Mouse (Mus musculus): ENCODE results near the gene Cldnd1. TPM values are rescaled to one million over a fixed set of nuclear protein-coding genes. Genes with fewer than 3 reads are reported as not detected.

Cldnd1 gene
- polyA plus RNA-seq (2021): 70.1 TPM

GRCm38 (mm10) chr16:58727477-58728131 lies at the start of gene Cldnd1:
Gene Cldnd1 (plus strand): TSS chr16:58727910.
- CTCF ChIA-PET: interaction anchor here (0.7 kb wide), 1 partner anchor 11 kb away, joined by 3 read pairs; no protein-coding TSS in a partner anchor
- ATAC-seq: peak; percentile 100
- in situ Hi-C loops (cut with MboI; ENCODE audit: low pct_unique_long_range_greater_than_20kb): loop anchor here (5.0 kb wide), 1 partner anchor 50 kb away; no protein-coding TSS in a partner anchor
- no peak for TF ChIP-seq CTCF (IDR thresholded peaks at IDR 0.05)
- DNase-seq (ENCODE audit: low read depth, low spot score): peak; percentile 63
- POLR2A ChIA-PET: interaction anchor here (1.7 kb wide), 1 partner anchor 58 kb away, joined by 3 read pairs; no protein-coding TSS in a partner anchor
- H3K27me3 ChIP-seq: peaks cover 27% of the 10 kb centered on the region

GRCm38 (mm10) chr16:58678660-58679059 lies 49.0 kb upstream of the Cldnd1 start:
- ChIA-PET CTCF (no interaction called here), POLR2A (no interaction called here)
- DNase-seq (ENCODE audit: low read depth, low spot score) (no peak), ATAC-seq (no peak)
- no peaks in the 10 kb centered on the region for H3K27me3 ChIP-seq
- no peak for TF ChIP-seq CTCF (IDR thresholded peaks at IDR 0.05)
- in situ Hi-C loops (cut with MboI; ENCODE audit: low pct_unique_long_range_greater_than_20kb): loop anchor here (5.0 kb wide), 1 partner anchor 49 kb away; the partner anchor contains the start of gene Cldnd1

DNA sequence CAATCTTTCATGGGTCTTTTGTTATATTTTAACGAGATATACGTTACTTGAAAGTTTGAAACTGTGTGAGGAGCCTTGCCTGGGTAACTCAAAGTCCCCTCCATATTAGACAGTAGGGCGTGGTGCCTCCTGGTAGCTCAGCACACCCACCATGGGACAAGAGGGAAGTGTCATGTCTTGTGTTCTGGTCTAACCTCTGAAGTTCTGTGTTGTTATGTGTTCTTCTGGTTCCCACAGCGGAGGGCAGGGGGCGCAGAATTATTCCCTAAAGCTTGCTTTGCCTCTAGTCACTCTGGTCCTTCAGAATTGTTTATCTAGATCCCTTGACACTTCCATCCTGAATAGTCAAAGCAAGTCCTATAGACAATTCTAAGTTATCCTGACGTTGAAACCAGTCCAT lies 45.7 kb upstream of the Cldnd1 start:
- in situ Hi-C loops (cut with MboI; ENCODE audit: low pct_unique_long_range_greater_than_20kb): no loop called here
- no peak for TF ChIP-seq CTCF (IDR thresholded peaks at IDR 0.05)
- no peak for ATAC-seq
- POLR2A ChIA-PET: interaction anchor here (1.0 kb wide), 1 partner anchor 10 kb away, joined by 3 read pairs; no protein-coding TSS in a partner anchor
- CTCF ChIA-PET: interaction anchor here (1.3 kb wide), 1 partner anchor 20 kb away, joined by 3 read pairs; no protein-coding TSS in a partner anchor
- no peak for DNase-seq (ENCODE audit: low read depth, low spot score)
- no peaks in the 10 kb centered on the region for H3K27me3 ChIP-seq

DNA sequence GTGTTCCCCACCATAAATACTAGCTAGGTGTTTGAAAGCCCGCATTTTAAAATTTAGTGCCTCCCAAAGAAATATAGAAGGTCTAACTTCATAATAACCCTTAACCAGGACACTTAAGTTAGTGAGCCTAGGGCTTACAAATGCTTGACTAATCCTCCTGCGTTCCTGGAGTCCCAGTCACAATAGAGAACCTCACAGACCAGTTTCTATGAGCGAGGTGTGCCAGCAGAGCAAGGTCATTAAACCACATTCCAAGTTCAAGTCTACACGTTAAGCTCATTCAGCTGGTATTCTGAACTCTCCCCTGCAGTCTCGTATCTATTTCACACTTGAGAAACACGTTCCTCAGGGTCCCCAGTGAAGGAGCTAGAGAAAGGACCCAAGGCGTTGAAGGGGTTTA lies 44.8 kb upstream of the Cldnd1 start:
- POLR2A ChIA-PET: interaction anchor here (0.6 kb wide), 1 partner anchor 22 kb away, joined by 3 read pairs; no protein-coding TSS in a partner anchor
- no peaks in the 10 kb centered on the region for H3K27me3 ChIP-seq
- no peak for TF ChIP-seq CTCF (IDR thresholded peaks at IDR 0.05)
- ATAC-seq (no peak), DNase-seq (ENCODE audit: low read depth, low spot score) (no peak)
- in situ Hi-C loops (cut with MboI; ENCODE audit: low pct_unique_long_range_greater_than_20kb): no loop called here
- CTCF ChIA-PET: interaction anchor here (0.9 to 1.3 kb wide), 5 partner anchors 9 to 62 kb away, joined by 3 read pairs; no protein-coding TSS in a partner anchor

DNA sequence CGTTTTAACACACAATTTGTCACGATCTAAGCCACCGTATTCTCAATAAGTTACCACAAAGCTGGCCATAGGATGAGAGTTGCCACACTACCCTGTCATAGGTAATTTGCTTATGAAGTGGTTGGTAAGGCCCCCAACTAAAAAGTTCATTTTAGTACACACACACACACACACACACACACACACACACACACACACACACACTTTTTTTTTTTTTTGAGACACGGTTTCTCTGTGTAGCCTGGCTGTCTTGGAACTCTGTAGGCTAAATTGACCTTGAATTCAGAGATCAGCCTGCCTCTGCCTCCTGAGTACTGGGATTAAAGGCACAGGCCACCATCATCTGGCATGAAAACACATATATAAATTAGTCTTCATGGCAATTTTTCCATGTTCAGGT lies 43.8 kb upstream of the Cldnd1 start:
- no peak for DNase-seq (ENCODE audit: low read depth, low spot score)
- ChIA-PET CTCF (interaction anchor here (0.6 to 1.2 kb wide), 2 partner anchors 19 to 1049 kb away, joined by 3 read pairs; no protein-coding TSS in a partner anchor), POLR2A (no interaction called here)
- ATAC-seq: no peak
- in situ Hi-C loops (cut with MboI; ENCODE audit: low pct_unique_long_range_greater_than_20kb): no loop called here
- no peaks in the 10 kb centered on the region for H3K27me3 ChIP-seq
- TF ChIP-seq CTCF (IDR thresholded peaks at IDR 0.05): no peak

DNA sequence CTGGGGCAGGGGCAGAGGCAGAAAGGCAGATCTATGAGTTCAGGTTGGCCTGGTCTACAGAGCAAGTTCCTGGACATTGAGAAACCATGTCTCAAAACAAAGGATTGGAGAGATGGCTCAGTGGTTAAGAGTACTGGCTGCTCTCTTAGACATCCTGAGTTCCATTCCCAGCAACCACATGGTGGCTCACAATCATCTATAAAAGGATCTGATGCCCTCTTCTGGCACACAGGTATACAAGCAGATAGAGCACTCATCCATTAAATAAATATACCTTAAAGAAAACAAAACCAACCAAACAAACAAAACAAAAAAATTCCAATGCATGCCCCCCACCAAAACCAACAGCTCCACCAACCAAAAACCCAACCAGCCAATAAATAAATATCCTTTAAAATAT lies 43.2 kb upstream of the Cldnd1 start:
- no peak for ATAC-seq
- ChIA-PET POLR2A (no interaction called here), CTCF (interaction anchor here (1.1 kb wide), 1 partner anchor 16 kb away, joined by 4 read pairs; no protein-coding TSS in a partner anchor)
- DNase-seq (ENCODE audit: low read depth, low spot score): no peak
- peak; percentile 24 for TF ChIP-seq CTCF (IDR thresholded peaks at IDR 0.05)
- H3K27me3 ChIP-seq: no peaks in the 10 kb centered on the region
- in situ Hi-C loops (cut with MboI; ENCODE audit: low pct_unique_long_range_greater_than_20kb): no loop called here

DNA sequence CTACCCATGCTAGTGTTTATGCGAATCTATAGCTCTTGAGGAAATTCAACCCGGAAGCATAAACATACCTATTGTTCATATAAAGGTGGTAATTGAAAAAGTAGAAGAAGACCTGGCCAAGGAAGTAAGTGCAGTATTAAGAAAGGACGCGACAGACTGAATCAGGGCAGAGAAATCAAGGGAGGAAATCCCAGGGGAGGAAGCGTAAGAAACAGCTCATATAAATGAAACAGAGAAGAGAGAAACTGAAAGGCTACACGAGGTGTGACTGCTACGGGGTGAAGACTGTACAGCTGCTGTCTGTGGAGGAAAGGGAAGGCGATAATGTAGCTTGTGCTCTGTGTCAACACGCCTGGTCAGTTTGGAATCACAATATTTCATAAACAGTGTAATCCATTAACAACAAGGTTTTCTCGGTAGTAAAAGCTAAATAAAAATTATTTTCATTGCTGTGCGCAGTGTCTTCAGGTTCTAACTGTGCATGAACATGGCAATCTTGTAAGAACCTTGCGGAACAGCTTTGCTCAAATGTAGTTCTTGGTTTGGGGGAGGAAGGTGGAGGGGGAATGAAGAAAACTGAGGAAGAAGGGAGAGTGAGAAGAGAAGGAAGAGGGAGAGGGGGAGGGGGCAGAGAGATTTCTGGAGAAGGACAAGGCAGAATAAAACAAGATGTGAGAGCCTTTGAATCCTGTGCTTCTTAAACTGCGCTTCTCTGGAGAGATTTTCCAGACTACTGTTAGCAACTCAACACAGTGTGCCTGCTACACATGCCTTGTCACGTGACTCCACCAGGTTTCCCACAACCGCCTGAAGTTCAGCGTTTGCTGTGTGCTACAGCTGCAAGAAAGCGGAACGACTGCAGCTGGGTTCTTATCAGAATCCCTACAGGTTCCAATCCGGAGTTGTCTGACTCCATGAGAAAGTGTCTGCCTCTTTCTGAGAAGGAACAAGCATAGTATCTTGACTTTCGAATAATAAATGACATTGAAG lies 41.9 kb upstream of the Cldnd1 start:
- no peaks in the 10 kb centered on the region for H3K27me3 ChIP-seq
- POLR2A ChIA-PET: no interaction called here
- CTCF ChIA-PET: interaction anchor here (0.6 to 2.0 kb wide), 4 partner anchors 9 to 14 kb away, joined by 3 to 5 read pairs (median 4); no protein-coding TSS in a partner anchor
- TF ChIP-seq CTCF (IDR thresholded peaks at IDR 0.05): no peak
- no peak for DNase-seq (ENCODE audit: low read depth, low spot score)
- no peak for ATAC-seq
- in situ Hi-C loops (cut with MboI; ENCODE audit: low pct_unique_long_range_greater_than_20kb): no loop called here

- peaks cover 7% of the 10 kb centered on the region for H3K27me3 ChIP-seq
- no peak for DNase-seq (ENCODE audit: low read depth, low spot score)
- no peak for TF ChIP-seq CTCF (IDR thresholded peaks at IDR 0.05)
- ATAC-seq: no peak
- POLR2A ChIA-PET: no interaction called here
- in situ Hi-C loops (cut with MboI; ENCODE audit: low pct_unique_long_range_greater_than_20kb): no loop called here
- CTCF ChIA-PET: interaction anchor here (2.0 kb wide), 1 partner anchor 11 kb away, joined by 7 read pairs; no protein-coding TSS in a partner anchor
Measured at GRCm38 (mm10) chr16:58688534-58688933, 39.2 kb upstream of the Cldnd1 start.

DNA sequence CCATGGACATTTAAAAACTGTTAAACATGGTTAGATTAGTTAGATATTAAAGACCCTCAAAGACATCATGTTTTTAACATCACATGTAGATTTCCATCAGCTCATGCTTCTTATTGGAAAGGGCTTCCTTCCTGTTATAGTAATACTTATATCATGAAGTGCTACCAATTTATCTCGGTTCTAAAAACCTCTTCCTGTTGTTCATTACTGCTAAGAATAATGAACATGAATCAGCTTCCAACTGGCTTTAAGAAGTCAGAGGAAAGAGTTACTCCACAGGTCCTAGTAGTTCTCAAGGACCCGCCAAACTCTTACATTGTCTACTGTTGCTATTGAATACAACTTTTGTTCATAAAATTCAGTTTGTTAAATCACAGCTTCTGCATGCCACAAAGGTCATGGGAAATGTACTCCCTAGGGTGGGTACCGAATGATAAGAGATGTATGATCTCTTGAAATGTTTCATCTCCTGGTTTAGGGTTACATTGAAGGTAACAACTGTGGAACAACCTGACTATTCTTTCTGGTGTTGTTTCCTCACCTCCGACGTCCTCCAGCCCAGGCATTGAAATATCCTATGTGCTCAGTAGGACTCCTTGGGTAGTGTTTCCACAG lies 38.0 kb upstream of the Cldnd1 start:
- no peak for TF ChIP-seq CTCF (IDR thresholded peaks at IDR 0.05)
- DNase-seq (ENCODE audit: low read depth, low spot score) (no peak), ATAC-seq (no peak)
- peaks cover 7% of the 10 kb centered on the region for H3K27me3 ChIP-seq
- ChIA-PET POLR2A (no interaction called here), CTCF (interaction anchor here (2.0 kb wide), 1 partner anchor 10 kb away, joined by 7 read pairs; no protein-coding TSS in a partner anchor)
- in situ Hi-C loops (cut with MboI; ENCODE audit: low pct_unique_long_range_greater_than_20kb): no loop called here

DNA sequence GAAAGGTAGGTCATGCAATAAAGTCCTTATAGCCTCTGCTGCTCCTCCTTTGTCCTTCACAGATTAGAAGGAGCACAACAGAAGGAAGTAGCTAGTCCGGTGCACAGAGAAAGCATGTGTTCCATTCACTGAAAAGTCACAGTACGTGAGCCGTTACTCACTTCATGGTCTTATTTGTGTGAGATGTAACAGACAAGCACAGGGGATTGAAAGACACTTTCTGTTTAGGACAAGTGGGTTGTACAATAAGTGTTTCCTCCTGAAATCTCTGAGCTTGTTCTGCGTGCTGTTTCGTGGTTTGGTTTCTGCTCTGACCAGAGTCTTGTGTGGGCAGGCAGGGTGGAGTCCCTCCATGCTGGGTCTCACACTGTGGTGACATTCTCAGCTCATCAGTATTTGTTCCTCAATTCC lies 37.4 kb upstream of the Cldnd1 start:
- in situ Hi-C loops (cut with MboI; ENCODE audit: low pct_unique_long_range_greater_than_20kb): no loop called here
- ATAC-seq (no peak), DNase-seq (ENCODE audit: low read depth, low spot score) (no peak)
- POLR2A ChIA-PET: no interaction called here
- peaks cover 7% of the 10 kb centered on the region for H3K27me3 ChIP-seq
- CTCF ChIA-PET: interaction anchor here (2.0 kb wide), 1 partner anchor 9 kb away, joined by 7 read pairs; no protein-coding TSS in a partner anchor
- no peak for TF ChIP-seq CTCF (IDR thresholded peaks at IDR 0.05)
